Mouse (Mus musculus) lung, adult 2 months (tissue): Measurements from ENCODE around the gene Akr1b10.

Source experiments
- CTCF ChIP-seq: fragments of 200-500 bp; IDR thresholded peaks from 2 replicates; pipeline ENCODE4 v1.5.1; 2011; ENCODE audit warnings: mild to moderate bottlenecking, low read length, control low read depth; ENCODE audit not compliant: insufficient read depth
- POLR2A ChIP-seq: fragments of 200-500 bp; IDR thresholded peaks from 2 replicates; pipeline ENCODE4 v1.6.1; 2011; ENCODE audit warnings: low read depth, mild to moderate bottlenecking, control low read depth, low read length, borderline replicate concordance; ENCODE audit errors: extremely low read depth

GRCm38 (mm10) chr6:34383401-34383800 lies 617 bp upstream of the Akr1b10 start:
- TF ChIP-seq CTCF (no peak), POLR2A (no peak)
